Mouse (Mus musculus) neural tube, embryonic 15.5 days (tissue): Measurements from ENCODE around the gene Olfr494. TPM values are rescaled to one million over a fixed set of nuclear protein-coding genes. Genes with fewer than 3 reads are reported as not detected.

Experiments used
- ATAC-seq: fragments of 200-750 bp; cut with Nextera tagmentation; 2 replicates; pipeline ENCODE4 v1.8.0; 2017; ENCODE audit warnings: mild to moderate bottlenecking, moderate TSS enrichment, moderate library complexity; ENCODE audit not compliant: low FRiP score
- H3K27ac ChIP-seq: fragments of 300-500 bp; sonication (generic); replicated peaks from 2 replicates; pipeline ENCODE4 v1.5.1; 2015; ENCODE audit warnings: mild to moderate bottlenecking, inconsistent platforms
- H3K27me3 ChIP-seq: fragments of 300-500 bp; sonication (generic); replicated peaks from 2 replicates; pipeline ENCODE4 v1.6.1; 2015; ENCODE audit warnings: inconsistent platforms
- H3K36me3 ChIP-seq: fragments of 300-500 bp; sonication (generic); 2 replicates; pipeline ENCODE4 v1.6.1; 2015; ENCODE audit warnings: inconsistent platforms
- H3K4me1 ChIP-seq: fragments of 300-500 bp; sonication (generic); 2 replicates; pipeline ENCODE4 v1.6.1; 2015; ENCODE audit warnings: inconsistent platforms
- H3K4me2 ChIP-seq: fragments of 300-500 bp; sonication (generic); 2 replicates; pipeline ENCODE4 v1.6.1; 2015; ENCODE audit warnings: inconsistent platforms, mild to moderate bottlenecking, moderate library complexity
- H3K4me3 ChIP-seq: fragments of 300-500 bp; sonication (generic); replicated peaks from 2 replicates; pipeline ENCODE4 v1.5.1; 2015; ENCODE audit warnings: mild to moderate bottlenecking, inconsistent platforms
- H3K9ac ChIP-seq: fragments of 300-500 bp; sonication (generic); replicated peaks from 2 replicates; pipeline ENCODE4 v1.6.1; 2015; ENCODE audit warnings: mild to moderate bottlenecking, inconsistent platforms
- H3K9me3 ChIP-seq: fragments of 300-500 bp; sonication (generic); replicated peaks from 2 replicates; pipeline ENCODE4 v1.6.1; 2016; ENCODE audit warnings: inconsistent platforms
- WGBS: fragments of 180-500 bp; shearing (Covaris S2); methylation state at CpG from one replicate; pipeline ENCODE4 v1.1.7; 2015; ENCODE audit warnings: mixed read lengths; 5-methylcytosine and 5-hydroxymethylcytosine counted together
- polyA plus RNA-seq: library from polyadenylated mRNA; unstranded; fragments of >200 nt; fragmentation: Nextera tagmentation; extraction: Ambion mirVana; gene quantifications from 2 replicates; pipeline ENCODE4 v1.2.1, GENCODE M21; 2015

Gene Olfr494
- not detected in 2 replicates for polyA plus RNA-seq

DNA sequence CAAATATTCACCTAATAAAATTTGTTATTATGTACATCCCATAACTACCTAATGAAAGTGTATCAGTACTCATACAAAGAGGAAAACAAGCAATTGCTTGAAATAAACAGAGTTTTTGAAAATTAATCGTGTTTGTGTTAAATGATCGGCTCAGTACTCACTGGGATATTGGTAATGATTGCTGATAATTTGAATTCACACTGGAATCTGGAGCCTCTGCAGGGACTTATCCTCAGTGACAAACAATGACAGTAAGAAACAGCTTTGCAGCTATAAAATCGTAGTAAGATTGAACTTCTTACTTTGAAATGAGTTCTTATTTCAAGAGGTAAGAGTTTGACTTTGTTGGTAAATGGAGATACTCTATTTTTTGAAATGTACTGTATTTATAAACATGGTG is at the start of gene Olfr494:
TSS of gene Olfr494 (plus strand) at position 301 of the 400 bp plus-strand sequence.
- Histone ChIP-seq H3K9ac (no peak within 1 kb of the TSS), H3K9me3 (no peaks in the 10 kb centered on the region), H3K4me3 (no peak within 1 kb of the TSS), H3K36me3 (no peaks in the 10 kb centered on the region), H3K27me3 (no peaks in the 10 kb centered on the region), H3K27ac (no peak within 1 kb of the TSS), H3K4me1 (no peaks in the 10 kb centered on the region), H3K4me2 (no peak within 1 kb of the TSS)
- no peak for ATAC-seq
- WGBS, result 87% methylated on average over 3 of the region's 3 CpGs

DNA sequence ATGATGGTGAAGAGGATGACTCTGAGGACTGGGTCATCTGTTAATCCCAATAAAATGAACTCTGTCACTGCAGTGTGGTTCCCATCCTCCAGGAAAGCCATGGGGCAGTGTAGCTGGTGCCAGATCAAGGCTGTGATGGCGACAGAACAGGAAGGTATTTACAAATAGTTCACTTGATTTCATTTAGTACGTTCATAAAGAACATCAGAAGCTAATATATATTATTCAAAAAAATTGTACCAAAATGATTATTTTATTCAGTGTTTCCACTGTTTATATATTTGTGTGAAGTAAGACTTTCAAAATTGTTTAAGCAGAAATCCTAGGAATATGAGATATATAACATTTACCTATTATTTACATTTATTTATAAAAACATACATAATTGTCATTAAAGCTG is 41.6 kb upstream of the Olfr494 start, which contains the start of gene Olfr492:
TSS of gene Olfr492 (minus strand) at position 101 of the 400 bp plus-strand sequence.
- H3K9ac ChIP-seq, result no peak within 1 kb of the TSS
- WGBS, result 87% methylated on average over 2 of the region's 2 CpGs
- H3K27me3 ChIP-seq, result no peaks in the 10 kb centered on the region
- ATAC-seq, result no peak
- no peak within 1 kb of the TSS for H3K4me3 ChIP-seq
- H3K9me3 ChIP-seq, result no peaks in the 10 kb centered on the region
- H3K27ac ChIP-seq, result no peak within 1 kb of the TSS
- H3K4me2 ChIP-seq, result no peak within 1 kb of the TSS
- H3K36me3 ChIP-seq, result no peaks in the 10 kb centered on the region
- H3K4me1 ChIP-seq, result no peaks in the 10 kb centered on the region

DNA sequence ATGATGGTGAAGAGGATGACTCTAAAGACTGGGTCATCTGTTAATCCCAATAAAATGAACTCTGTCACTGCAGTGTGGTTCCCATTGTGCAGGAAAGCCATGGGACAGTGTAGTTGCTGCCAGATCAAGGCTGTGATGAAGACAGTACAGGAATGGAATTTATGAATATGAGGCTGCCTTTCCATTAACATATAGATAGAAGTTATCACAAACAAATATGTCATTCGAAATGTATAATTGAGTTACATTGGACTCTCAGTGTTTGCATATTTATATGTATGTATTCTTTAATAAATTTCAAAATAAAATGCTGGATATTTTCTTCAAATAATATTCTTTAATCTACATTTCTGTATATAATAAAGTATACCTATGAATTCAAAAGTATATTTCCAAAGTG is 18.3 kb upstream of the Olfr494 start, which contains the start of gene Olfr493:
TSS of gene Olfr493 (minus strand) at position 101 of the 400 bp plus-strand sequence.
- WGBS, result 76% methylated on average over 1 of the region's 1 CpGs
- no peak within 1 kb of the TSS for H3K27ac ChIP-seq
- no peak within 1 kb of the TSS for H3K4me3 ChIP-seq
- no peak within 1 kb of the TSS for H3K4me2 ChIP-seq
- H3K9me3 ChIP-seq, result no peaks in the 10 kb centered on the region
- no peaks in the 10 kb centered on the region for H3K4me1 ChIP-seq
- H3K36me3 ChIP-seq, result no peaks in the 10 kb centered on the region
- no peaks in the 10 kb centered on the region for H3K27me3 ChIP-seq
- ATAC-seq, result no peak
- H3K9ac ChIP-seq, result no peak within 1 kb of the TSS

DNA sequence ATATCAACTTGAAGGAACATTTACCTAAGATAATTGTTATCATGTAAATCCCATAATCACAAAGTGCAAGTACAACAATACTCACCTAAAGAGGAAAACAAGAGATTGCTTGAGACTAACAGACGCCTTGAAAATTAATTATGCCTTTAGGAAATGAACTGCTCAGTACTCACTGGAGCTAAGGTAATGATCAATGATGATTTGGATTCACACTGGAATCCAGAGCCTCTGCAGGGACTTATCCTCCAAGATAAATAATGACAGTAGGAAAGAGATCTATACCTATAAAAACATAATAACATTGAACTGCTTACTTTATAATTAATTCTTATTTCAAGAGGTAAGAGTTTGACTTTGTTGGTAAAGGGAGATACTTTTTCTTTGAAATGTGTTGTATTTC is 27.7 kb downstream of the Olfr494 start, which contains the start of gene Olfr495:
TSS of gene Olfr495 (plus strand) at position 301 of the 400 bp plus-strand sequence.
- H3K27ac ChIP-seq, result no peak within 1 kb of the TSS
- no peaks in the 10 kb centered on the region for H3K27me3 ChIP-seq
- H3K9ac ChIP-seq, result no peak within 1 kb of the TSS
- H3K4me3 ChIP-seq, result no peak within 1 kb of the TSS
- no peak within 1 kb of the TSS for H3K4me2 ChIP-seq
- H3K36me3 ChIP-seq, result no peaks in the 10 kb centered on the region
- WGBS, result 78% methylated on average over 1 of the region's 1 CpGs
- no peak for ATAC-seq
- no peaks in the 10 kb centered on the region for H3K9me3 ChIP-seq
- no peaks in the 10 kb centered on the region for H3K4me1 ChIP-seq

Other genes starting within 250 kb of the Olfr494 start
- gene Olfr484, start 237.9 kb upstream of the Olfr494 start, polyA plus RNA-seq, result not detected in 2 replicates
- not detected in 2 replicates for gene Olfr485, start 205.5 kb upstream of the Olfr494 start, polyA plus RNA-seq
- gene Olfr486, start 192.6 kb upstream of the Olfr494 start, polyA plus RNA-seq, result not detected in 2 replicates
- not detected in 2 replicates for gene Olfr487, start 150.7 kb upstream of the Olfr494 start, polyA plus RNA-seq
- gene Olfr488, start 107.0 kb upstream of the Olfr494 start, polyA plus RNA-seq, result not detected in 2 replicates
- gene Olfr490, start 76.4 kb upstream of the Olfr494 start, polyA plus RNA-seq, result not detected in 2 replicates
- not detected in 2 replicates for gene Olfr491, start 51.9 kb upstream of the Olfr494 start, polyA plus RNA-seq
- gene Olfr492, start 41.7 kb upstream of the Olfr494 start, polyA plus RNA-seq, result not detected in 2 replicates
- not detected in 2 replicates for gene Olfr493, start 18.4 kb upstream of the Olfr494 start, polyA plus RNA-seq
- not detected in 2 replicates for gene Olfr495, start 27.8 kb downstream of the Olfr494 start, polyA plus RNA-seq
- not detected in 2 replicates for gene Olfr497, start 55.1 kb downstream of the Olfr494 start, polyA plus RNA-seq
- not detected in 2 replicates for gene Olfr498, start 100.0 kb downstream of the Olfr494 start, polyA plus RNA-seq
- gene Olfr502, start 159.7 kb downstream of the Olfr494 start, polyA plus RNA-seq, result not detected in 2 replicates
- gene Olfr503, start 179.2 kb downstream of the Olfr494 start, polyA plus RNA-seq, result not detected in 2 replicates
- not detected in 2 replicates for gene Olfr504, start 200.5 kb downstream of the Olfr494 start, polyA plus RNA-seq
- not detected in 2 replicates for gene Olfr506, start 245.5 kb downstream of the Olfr494 start, polyA plus RNA-seq